Mouse (Mus musculus) olfactory bulb, adult 2 months (tissue): Measurements from ENCODE around the gene Foxp1.

ENCODE experiments used
- CTCF ChIP-seq: fragments of 200-500 bp; IDR thresholded peaks from 2 replicates; pipeline ENCODE4 v1.5.1; 2012; ENCODE audit warnings: low read depth, mild to moderate bottlenecking, low read length, moderate library complexity; ENCODE audit not compliant: insufficient read depth
- POLR2A ChIP-seq: fragments of 200-500 bp; IDR thresholded peaks from 2 replicates; pipeline ENCODE4 v1.6.1; 2012; ENCODE audit warnings: mild to moderate bottlenecking, low read depth, low read length, moderate library complexity; ENCODE audit not compliant: insufficient read depth

DNA sequence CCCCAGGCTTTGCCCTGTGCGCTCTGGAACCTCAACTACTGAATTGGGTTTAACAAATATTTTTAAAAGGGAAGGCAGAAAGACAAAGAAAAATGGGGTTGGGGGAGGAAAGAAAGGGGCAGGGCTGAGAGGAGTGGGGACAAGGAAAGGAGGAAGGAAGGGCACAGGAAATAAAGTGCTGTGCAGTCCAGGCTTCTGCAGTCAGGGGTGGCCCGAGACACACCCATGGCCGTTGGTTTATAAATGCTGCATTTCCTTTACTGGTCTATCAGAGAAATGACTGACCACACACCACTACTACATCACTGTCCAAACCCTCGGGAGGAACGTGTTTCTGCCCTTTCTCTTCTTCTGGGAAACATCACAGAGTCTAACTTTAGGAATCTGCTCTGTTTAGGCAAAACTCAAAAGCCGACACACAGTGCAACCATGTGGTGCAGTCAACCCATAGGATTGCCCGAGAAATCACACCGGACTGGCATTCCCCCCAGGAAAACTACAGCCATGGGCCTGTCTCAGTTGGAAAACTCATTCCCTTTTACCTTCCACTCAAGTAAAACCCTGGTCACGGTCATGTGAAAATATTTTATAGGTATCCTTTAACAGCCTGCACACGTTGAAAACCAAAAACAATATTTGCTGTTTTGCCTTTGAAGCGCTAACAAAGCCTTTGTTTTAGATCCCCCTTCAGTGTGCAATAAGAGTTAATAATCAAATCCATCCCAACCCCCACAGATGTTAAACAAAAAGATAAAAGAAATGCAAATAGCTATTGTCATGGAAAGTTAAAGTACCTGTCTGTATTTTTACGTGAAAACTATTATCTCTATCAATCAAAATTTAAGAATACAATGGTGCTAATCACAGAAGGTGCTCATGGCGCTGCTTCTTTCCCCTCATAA is 258.1 kb downstream of the Foxp1 start:
- TF ChIP-seq POLR2A (no peak), CTCF (no peak)
